Mouse (Mus musculus): ENCODE data around the gene Dusp19.
A peak's percentile ranks its signal among the peaks of the same experiment; 100 is the strongest.

Gene Dusp19

DNA sequence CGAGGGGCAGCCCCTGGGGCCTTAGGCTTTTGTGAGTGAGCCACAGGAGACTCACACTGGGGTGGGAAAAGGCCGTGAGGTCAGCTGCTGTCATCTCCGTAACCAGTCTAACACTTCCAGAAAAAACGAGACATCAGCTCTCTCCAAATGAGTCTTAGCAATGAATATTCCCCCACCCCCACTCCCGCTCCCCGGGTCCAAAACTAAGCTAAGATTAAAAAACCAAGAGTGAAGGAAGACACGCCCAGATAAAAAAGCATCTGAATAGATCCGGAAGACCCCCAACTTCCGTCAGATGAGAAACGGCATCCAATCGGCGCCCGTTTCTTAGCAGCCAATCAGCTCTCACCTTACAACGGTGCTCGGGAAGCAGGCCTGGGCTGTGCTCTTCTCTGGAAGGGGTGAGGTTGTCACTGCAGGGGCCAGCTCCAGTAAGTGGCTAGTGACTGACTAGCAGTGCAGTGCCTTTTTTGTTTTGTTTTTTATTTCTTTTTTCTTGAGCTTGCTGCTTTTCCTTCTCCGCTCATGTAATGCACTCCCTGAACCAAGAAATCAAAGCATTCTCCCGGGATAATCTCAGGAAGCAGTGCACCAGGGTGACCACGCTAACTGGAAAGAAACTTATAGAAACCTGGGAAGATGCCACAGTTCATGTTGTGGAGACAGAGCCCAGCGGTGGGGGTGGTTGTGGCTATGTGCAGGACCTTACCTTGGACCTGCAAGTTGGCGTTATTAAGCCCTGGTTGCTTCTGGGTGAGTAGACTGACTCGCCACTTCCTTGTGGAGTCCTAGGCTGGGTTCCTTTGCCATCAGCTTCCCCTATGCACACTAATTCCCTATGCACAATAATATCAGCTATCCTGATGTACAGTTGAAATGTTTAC, at the start of gene Dusp19, which contains the start of gene Nup35:
TSS of gene Dusp19 (plus strand) at position 192 of the 884 bp plus-strand sequence.
TSS of gene Nup35 (plus strand) at position 383 of the 884 bp plus-strand sequence.
- DNase-seq, result peak; percentile 98

DNA sequence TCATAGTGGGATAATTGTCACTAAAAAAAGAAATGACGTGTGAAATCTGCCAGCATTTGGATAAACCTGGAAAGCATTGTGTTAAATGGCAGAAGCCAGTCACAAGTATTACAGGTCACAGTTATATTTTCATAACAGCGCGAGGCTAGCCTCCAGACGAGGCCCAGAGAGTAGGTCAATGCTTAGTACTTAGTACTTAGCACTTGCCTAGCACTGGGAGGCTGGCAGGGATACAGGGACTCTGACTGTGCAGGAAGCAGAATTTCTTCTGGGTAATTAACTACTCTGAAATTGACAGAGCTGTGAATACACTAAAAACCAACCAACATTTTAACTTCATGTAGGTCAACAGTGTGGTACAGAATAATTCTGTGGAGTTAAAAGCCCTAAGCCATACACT, 49.4 kb upstream of the Dusp19 start:
- no peak for DNase-seq

DNA sequence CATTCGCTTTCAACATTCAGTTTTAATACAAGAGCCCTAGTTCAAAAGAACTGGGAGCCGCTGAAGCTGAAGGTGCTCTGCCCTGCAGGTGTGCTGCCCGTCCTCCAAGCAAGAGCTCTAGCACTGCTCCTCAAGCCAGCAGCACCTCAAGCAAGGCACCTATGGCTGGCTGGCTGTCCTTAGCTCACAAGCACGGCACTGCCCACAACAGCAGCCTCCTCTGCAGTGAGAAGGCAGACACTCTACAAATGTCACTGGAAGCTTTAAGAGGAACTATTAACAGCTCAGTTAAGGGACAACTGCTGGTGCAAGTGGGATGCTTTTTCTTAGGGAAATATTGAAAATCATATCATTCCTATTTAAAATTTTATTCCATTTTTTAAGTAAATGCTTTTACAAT, 46.2 kb upstream of the Dusp19 start:
- DNase-seq, result no peak

DNA sequence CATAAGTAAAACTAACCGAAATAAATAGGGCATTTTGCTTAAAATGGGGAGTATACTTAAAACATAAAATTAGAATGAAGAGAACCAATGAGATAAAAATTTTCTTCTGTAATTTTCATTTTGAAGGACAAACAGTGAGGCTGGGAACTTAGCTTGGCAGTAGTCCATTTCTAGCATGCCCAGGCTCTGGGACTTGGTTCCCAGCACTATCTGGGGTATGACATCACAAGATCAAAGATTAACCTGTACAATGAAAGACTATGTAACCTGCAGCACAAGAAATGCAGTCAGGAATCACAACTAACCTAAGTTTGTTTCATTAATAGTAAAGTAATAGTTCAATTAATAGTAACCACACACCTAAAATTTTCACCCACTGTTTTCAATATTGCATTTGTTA, 39.6 kb upstream of the Dusp19 start:
- no peak for DNase-seq

DNA sequence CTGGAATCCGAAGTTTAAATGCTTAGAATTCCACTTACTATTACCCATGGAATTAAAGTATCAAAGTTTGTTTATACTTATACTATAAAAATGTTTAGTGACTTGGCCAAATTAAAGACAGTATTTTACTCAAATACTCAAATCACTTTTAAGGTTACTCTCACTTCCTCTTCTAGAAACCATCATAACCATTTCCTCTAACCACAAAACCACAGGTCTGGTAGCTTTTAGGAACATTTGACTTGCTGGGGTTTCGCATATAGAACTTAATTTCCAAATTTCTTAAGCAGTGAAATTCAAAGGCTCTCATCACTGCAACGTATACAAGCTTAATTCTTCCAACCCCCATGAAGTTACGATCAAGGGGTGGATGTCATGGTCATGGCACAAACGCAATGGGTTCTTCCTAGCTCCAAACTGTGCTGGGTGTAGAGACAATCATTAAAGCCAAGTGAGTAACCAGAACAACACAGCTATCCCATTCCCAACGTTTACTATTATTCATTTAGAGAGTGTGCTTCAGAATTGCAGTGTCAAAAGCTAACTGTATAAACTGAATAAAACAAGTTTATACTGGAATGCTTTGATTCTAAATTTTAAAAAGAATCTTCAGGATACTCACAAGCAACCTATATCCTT, 37.5 kb upstream of the Dusp19 start:
- no peak for DNase-seq

DNA sequence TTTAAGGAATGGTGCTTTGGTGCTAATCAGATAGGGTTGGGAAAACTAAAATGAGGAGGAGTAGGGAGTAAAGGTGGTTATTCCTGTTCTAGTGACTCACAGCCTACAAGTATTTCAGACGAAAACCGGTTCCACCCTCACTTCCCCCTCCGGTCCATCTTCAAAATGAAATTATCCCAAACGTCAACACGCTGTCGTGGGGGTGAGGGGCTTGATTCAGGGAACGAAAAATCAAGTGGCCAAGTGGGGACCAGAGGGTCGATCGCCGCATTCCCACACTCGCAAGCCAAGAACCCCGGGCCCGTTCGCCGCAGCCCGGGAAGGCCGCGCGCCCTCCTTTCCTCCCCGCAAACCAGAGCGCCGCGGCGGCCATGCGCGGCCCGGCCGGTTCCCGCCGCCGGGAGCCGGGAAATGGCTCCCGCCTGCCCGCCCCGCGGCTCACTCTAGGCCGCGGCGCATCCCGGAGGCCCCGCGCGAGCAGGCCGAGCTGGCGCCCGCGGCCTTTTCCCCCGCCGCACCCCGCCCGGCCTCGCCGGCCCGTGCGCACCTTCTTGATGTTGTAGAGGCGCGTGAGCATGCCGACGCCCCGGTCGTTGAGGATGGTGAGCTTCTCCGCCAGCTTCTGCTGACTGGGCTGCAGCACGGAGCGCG, 36.4 kb upstream of the Dusp19 start:
- DNase-seq, result peak; percentile 69

DNA sequence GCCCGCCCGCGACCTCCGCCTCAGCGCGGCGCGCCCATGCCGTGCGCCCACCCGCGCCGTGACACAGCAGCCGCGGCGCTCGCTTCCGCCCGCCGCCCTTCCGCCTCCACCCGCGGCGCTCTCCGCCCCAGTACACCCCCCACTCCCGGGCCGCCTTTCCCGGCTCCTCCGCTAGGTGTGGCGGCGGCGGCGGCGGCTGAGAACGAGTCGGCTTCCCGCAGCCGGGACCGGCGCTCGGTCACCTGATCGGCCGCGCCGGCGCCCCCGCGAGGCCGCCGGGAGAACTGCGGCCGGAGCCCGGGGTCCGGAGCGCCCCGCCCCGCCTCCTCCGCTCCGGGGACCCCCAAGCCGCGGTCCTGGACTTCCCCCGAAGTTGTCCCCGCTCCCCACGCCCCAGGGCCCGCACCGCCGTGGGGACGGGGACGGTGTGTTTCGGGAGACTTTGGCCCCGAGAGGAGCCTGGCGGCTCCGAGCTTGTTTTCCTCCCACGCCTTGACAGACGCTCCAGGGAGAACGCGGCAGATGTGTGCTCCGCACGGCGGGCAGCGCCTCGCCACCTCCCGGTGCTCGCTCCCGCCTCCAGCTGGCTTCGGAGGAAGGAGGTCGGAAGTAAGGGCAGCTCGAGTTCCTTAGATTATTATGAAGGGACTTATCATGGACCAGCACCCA, 35.7 kb upstream of the Dusp19 start, which contains the start of gene Nckap1:
TSS of gene Nckap1 (minus strand) at position 338 of the 669 bp plus-strand sequence.
- DNase-seq, result peak; percentile 93

DNA sequence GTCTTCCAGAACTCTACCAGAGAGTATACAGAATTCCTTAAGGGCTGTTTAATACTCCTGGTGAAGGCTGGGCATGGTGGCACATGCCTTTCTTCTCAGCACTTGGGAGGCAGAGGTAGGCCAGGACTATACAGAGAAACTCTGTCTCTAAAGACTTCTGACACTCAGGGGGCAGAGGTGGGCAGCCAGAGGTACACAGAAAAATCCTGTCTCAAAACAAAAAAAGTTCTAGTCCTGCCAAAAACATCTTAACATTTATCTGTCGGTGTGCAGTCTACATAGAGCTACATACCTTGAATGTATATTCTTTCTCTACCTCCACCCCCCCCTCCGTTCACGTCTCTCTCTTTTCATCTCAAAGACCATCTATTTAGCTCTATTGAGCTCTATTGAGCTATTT, 34.5 kb upstream of the Dusp19 start:
- no peak for DNase-seq

DNA sequence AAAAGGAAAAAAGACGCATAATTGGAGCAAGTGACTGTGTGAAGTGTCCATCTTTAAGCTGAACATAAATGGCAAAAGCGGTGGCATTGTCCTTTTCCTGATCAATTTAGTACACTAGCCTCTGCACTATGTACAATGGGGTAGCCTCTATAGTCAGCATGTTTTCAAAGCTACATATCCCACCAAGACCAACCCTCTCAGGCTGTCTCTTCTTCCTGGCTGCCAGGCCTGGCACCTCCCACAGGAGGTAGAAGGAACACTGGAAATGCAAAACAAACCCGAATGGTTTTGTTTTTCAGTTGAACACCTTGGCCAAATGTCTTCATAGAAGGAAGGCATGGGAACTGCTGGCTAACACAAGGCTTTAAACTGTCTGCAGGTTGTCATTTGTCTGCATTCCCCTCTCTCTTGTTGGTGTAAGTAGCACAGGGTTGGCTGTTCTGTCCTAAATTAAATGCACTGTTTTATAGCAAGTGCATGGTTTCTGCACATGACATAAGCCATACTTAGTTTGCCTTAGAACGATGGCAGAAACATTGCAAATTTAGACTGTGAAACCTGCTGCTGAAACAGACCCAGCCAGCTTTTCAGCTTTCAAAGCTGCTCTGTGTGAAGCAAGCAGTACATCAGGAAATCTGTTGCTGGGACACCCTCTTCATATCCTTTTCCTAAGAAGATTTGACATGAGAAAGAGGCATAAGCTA, 22.5 kb upstream of the Dusp19 start:
- no peak for DNase-seq

DNA sequence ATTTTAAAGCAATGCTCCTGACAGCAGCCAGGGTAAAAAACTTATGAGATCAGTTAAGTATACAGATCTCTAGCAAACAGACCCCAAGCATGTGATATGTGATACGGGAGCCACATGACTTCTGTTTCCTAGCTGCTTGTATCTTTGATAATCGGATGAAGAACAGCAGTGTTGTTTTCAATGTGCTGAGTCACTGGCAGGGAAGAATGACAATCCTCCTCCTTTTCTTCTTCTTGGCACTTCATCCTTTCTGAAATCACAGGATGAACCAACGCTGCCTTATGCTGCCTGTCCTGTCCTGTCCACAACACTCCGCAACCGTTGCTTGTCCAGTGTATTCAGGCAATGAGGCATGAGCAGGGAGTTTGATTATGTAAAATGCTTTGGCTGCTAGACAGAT, 19.9 kb upstream of the Dusp19 start:
- no peak for DNase-seq

DNA sequence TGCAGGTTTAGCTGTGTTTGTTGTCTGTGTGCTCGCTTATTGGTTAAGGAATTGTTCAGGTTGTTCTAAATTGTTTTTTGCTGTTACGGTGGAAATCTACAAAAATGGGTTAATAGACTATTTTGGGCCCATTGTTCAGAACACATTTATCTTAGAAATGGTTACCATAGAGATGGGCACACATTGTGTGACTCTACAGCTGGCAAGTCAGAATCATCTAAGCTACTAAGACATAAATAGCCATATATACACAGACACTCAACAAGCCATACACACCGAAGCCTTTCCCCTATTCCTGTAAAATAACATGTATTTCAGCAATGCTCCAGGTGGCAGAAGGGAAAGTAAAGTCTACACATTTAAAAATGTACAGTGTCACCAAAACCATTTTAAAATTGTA, 17.0 kb upstream of the Dusp19 start:
- no peak for DNase-seq

DNA sequence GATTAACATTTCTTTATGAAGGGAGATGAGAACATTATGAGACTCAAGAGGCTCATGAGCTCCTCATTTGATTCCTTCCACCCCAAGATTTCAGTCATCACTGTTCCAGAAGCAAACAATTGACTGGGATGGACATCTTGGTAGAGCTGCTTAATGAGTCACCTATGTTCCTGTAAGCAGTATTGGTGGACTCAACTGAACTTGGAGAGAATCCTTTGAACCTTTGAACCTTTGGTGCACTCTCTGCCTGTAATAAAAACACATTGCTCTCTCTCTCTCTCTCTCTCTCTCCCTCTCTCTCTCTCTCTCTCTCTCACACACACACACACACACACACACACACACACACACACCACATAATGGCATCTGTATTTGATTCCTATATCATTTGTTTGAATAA, 16.2 kb upstream of the Dusp19 start:
- no peak for DNase-seq

DNA sequence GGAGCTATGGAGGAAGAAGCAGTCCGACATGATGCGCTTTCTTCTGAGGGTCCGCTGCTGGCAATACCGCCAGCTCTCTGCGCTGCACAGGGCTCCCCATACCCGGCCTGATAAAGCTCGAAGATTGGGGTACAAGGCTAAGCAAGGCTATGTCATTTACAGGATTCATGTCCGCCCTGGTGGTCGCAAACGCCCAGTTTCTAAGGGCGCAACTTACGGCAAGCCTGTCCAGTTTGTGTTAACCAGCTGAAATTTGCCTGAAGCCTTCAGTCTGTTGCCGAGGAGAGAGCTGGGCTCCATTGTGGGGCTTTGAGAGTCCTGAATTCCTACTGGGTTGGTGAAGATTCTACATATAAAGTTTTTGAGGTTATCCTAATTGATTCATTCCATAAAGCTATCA, 14.1 kb upstream of the Dusp19 start:
- no peak for DNase-seq

DNA sequence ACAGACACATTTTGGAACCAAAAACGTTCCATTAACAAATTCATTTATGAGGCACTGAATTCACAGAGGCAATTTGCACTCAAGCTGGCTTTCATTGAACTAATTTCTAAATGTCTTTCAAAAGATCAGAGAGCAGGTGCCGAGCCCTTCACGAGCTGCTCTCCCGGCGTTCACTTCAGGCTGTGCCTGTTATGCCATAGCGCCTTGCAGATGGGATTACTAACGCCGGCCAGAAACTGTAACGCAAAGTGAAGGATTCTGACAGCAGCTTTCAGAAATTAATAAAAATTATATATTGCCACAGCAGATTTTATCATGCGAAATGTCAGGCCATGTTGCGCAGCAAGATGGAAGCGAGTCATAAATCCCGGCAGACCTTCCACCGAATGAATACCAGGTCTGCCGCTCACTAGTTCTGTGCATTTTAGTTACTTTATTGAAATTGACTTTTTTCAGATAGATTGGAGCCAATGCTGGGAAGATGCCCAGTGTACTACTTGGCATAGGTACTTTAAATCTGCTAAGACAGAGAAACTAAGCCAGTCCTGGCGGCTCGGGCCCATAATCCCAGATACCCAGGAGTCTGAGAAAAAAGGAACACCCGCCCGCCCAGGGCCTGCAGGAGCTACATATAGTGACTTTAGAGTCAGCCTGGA, 12.9 kb upstream of the Dusp19 start:
- DNase-seq, result no peak

DNA sequence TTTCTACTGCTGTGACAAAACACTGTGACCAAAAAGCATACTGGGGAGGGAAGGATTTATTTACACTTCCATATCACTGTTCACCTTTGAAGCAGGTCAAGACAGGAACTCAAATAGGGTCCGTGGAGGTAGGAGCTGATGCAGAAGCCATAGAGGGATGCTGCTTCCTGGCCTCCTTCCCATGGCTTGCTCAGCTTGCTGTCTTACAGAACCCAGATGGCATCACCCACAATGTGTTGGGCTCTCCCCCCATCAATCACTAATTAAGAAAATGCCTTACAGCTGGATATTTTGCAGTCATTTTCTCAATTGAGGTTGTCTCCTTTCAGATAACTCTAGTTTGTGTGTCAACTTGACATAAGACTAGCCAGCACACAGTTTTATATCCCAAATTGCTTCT, 4.6 kb upstream of the Dusp19 start:
- no peak for DNase-seq

DNA sequence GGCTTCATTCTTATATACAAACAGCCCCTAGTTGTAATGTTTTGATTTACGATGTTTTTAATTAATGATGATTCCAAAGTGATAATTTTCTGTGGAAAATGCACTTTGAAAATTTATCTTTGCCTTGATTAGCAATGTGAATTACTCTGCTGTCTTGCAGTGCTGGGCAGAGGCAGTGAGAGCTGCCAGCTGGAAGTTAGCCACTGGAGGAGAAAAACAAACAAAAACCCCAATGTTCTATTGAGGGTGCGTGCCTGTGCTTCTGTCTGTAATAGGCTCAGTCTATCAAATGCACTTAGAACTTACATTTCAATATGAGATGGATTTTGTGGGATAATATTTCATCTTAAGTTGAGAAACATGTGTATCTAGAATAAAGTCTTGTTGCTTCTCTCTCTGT, 4.0 kb upstream of the Dusp19 start:
- no peak for DNase-seq

DNA sequence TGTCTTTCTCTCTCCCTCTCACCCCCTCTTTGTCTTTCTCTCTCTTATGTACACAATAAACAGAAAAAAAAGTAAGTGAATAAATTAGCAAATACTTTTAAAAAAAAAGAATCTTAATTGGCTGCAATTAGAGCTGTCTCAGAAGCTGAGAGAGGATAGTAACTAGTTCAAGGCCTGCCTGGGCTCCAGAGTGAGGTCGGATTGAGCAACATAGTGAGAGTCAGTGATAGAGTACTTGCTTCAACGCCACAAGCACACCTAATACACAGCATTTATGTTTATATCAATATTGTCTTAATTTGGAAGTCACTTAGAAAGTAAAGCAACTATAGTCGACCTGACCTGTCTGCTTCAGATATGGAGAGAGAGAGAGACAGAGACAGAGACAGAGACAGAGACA, 2.1 kb downstream of the Dusp19 start:
- DNase-seq, result no peak

DNA sequence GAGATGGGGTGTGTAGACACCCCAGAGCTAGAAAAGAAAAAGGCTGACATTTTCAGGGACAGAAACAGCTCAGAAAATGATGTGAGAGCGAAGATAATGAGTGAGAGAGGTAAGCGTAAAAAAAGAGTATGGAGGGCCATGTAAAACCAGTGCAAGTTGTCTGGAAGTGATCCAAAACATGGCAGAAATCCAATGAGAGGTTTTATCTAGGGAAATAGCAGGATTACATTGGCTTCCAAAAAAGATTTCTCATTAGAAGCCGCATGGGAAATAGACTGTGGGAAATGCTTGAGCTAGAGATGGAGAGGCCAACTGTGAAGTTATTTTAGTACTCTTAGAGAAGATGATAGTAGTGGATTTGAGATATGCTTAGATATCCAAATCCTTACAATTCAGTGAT, 5.1 kb downstream of the Dusp19 start:
- DNase-seq, result no peak

DNA sequence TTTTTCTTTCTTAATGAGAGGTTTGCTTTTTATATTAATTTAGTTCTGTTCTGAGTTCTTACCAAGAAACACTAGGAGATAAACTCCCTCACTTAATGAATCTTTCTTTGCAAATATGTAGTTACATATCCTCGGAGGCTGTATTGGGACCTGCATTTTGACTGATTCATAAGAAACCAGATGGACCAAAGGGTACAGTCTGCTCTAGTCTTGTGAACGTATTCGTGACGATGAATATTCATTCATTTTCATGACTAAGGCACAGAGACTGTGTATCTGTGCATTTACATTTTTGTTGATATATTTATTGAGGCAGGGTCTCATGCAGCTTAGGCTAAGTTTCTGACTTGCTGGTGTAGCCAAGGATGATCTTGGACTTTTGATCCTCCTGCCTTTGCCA, 7.7 kb downstream of the Dusp19 start:
- DNase-seq, result no peak

DNA sequence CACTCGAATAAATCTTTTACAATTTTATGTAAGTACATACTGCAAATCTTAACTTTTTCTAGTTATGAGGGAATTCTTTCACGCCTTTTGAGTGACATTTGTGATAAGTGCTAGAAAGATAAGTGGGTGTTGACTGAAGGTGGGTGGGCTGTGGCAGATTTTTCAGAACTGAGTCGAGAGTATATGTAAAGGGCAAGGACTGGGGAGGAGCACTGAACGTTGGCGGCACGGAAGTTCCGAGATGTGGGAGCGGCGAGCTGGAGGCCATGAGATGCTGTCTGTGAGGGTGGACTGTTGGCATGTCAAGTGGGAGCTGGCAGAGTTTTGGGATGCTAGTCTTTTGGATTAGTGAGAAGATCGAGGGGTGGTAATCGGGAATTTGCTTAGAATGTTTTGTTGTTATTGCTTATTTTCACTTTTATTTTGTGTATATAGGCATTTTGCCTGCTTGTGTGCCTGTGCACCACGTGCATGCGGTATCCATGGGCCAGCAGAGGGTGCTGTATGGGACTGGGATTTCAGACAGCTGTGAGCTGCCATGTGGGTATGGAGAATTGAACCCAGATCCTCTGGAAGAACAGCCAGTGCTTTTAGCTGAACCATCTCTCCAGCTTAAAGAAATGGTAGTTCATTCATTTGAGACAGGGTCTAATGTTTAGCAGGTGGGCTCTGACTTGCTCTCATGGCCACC, 15.6 kb downstream of the Dusp19 start:
- DNase-seq, result no peak
